28 mouse cellular contexts compared by ENCODE assay signal in genomic region chr19:55090885-55091284, GRCm38 (mm10). TPM values are rescaled to one million over a fixed set of nuclear protein-coding genes. Genes with fewer than 3 reads are reported as not detected.
DNase-seq lines count a peak whose midpoint lies in the region; ATAC-seq lines count a peak whose summit lies in the region.
"Had no signal": no experiment of that assay in that cellular context is flagged by ENCODE, and none has a peak within 500 bp of the region (broad histone marks: within the 10 kb centered on the region; RNA-seq: fewer than 3 reads in every experiment).

No protein-coding gene starts in this region.

- H3K27me3 ChIP-seq in liver, embryonic 13.5 days: no peaks in the 10 kb centered on the region
- no peaks in the 10 kb centered on the region for H3K27me3 ChIP-seq in lung, embryonic 15.5 days
- H3K27me3 ChIP-seq: embryonic facial prominence, embryonic 13.5 days; forebrain, embryonic 15.5 days; hindbrain, embryonic 15.5 days; limb, embryonic 15.5 days; neural tube, embryonic 13.5 days had no signal

- no peak overlapping the region for H3K9ac ChIP-seq in liver, embryonic 13.5 days
- H3K9ac ChIP-seq in lung, embryonic 15.5 days: no peak overlapping the region
- H3K9ac ChIP-seq: embryonic facial prominence, embryonic 13.5 days; forebrain, embryonic 15.5 days; hindbrain, embryonic 15.5 days; limb, embryonic 15.5 days; neural tube, embryonic 13.5 days had no signal

- H3K9me3 ChIP-seq in liver, embryonic 13.5 days (replicated peaks): no peaks in the 10 kb centered on the region
- no peaks in the 10 kb centered on the region for H3K9me3 ChIP-seq in lung, embryonic 15.5 days
- H3K9me3 ChIP-seq: embryonic facial prominence, embryonic 13.5 days; forebrain, embryonic 10.5 days; forebrain, embryonic 15.5 days; hindbrain, embryonic 10.5 days; hindbrain, embryonic 15.5 days; limb, embryonic 10.5 days; limb, embryonic 15.5 days; midbrain, embryonic 10.5 days; neural tube, embryonic 13.5 days had no signal

- H3K27ac ChIP-seq in brown adipose tissue, adult 24 weeks (replicated peaks; ENCODE audit: low read depth, low read length): peak overlapping the region; percentile 8
- H3K27ac ChIP-seq in liver, embryonic 13.5 days: 0 out of 2 replicates have a peak overlapping the region, but pooled peaks have one; percentile 19
- peak overlapping the region; percentile 55 for H3K27ac ChIP-seq in lung, embryonic 15.5 days
- H3K27ac ChIP-seq: embryonic facial prominence, embryonic 13.5 days; forebrain, embryonic 10.5 days; forebrain, embryonic 15.5 days; gastrocnemius, adult 2 months; hindbrain, embryonic 10.5 days; hindbrain, embryonic 15.5 days; limb, embryonic 10.5 days; limb, embryonic 15.5 days; midbrain, embryonic 10.5 days; neural tube, embryonic 13.5 days had no signal

- no peak for DNase-seq in liver, embryonic 13.5 days
- DNase-seq in lung, postnatal 25 days (ENCODE audit: low spot score): peak; percentile 62
- no peak for DNase-seq in left cerebral cortex, adult 18-20 months (ENCODE audit: low spot score in 2 of 2)
- no peak for DNase-seq in left cerebral cortex, adult 8-10 months (ENCODE audit: low spot score in 2 of 2)
- no peak for DNase-seq in right cerebral cortex, postnatal 4 days
- DNase-seq: adrenal gland, postnatal 14 days; cerebellum, adult 18-20 months; cerebellum, postnatal 10 days; gastrocnemius, adult 2 months; heart, postnatal 14 days; kidney, adult 11 months; kidney, postnatal 14 days; thymus, adult 18-20 months; thymus, postnatal 36 days had no signal

- peaks cover 76% of the 10 kb centered on the region for H3K36me3 ChIP-seq in liver, embryonic 13.5 days
- peaks cover 54% of the 10 kb centered on the region for H3K36me3 ChIP-seq in lung, embryonic 15.5 days

- ATAC-seq in liver, embryonic 13.5 days (ENCODE audit: low read depth): no peak
- ATAC-seq in lung, embryonic 15.5 days (ENCODE audit: borderline replicate concordance, extremely low read depth, low FRiP score, low TSS enrichment): peak; percentile 47
- ATAC-seq: CD4-positive, CD25-positive, alpha-beta regulatory T cell, adult 4 months; forebrain, embryonic 15.5 days; inflammation-experienced regulatory T-cells, adult 6 months had no signal

- WGBS in liver, embryonic 13.5 days (ENCODE audit: insufficient replicate concordance): 75% methylated on average over 12 of the region's 12 CpGs
- 54% methylated on average over 12 of the region's 12 CpGs for WGBS in lung, embryonic 15.5 days

- no peak overlapping the region for H3K4me2 ChIP-seq in liver, embryonic 13.5 days
- peak overlapping the region; percentile 2; the same call in 1 of the 2 replicates for H3K4me2 ChIP-seq in lung, embryonic 15.5 days
- H3K4me2 ChIP-seq: embryonic facial prominence, embryonic 13.5 days; forebrain, embryonic 15.5 days; hindbrain, embryonic 15.5 days; limb, embryonic 15.5 days; neural tube, embryonic 13.5 days had no signal

- H3K4me1 ChIP-seq in brown adipose tissue, adult 24 weeks (ENCODE audit: control insufficient read depth, insufficient read depth, insufficient read length, low read length): peaks cover under 1% of the 10 kb centered on the region; the same call in 1 of the 2 replicates
- peaks cover 49% of the 10 kb centered on the region for H3K4me1 ChIP-seq in liver, embryonic 13.5 days (replicated peaks)
- peaks cover 29% of the 10 kb centered on the region for H3K4me1 ChIP-seq in lung, embryonic 15.5 days
- H3K4me1 ChIP-seq: embryonic facial prominence, embryonic 13.5 days; forebrain, embryonic 10.5 days; forebrain, embryonic 15.5 days; hindbrain, embryonic 10.5 days; hindbrain, embryonic 15.5 days; limb, embryonic 10.5 days; limb, embryonic 15.5 days; midbrain, embryonic 10.5 days; neural tube, embryonic 13.5 days had no signal

- no peak overlapping the region for H3K4me3 ChIP-seq in brown adipose tissue, adult 24 weeks (ENCODE audit: insufficient read depth, low read depth, low read length)
- no peak overlapping the region for H3K4me3 ChIP-seq in liver, embryonic 13.5 days (replicated peaks)
- H3K4me3 ChIP-seq in lung, embryonic 15.5 days: no peak overlapping the region
- H3K4me3 ChIP-seq: embryonic facial prominence, embryonic 13.5 days; forebrain, embryonic 10.5 days; forebrain, embryonic 15.5 days; gastrocnemius, adult 2 months; hindbrain, embryonic 10.5 days; hindbrain, embryonic 15.5 days; limb, embryonic 10.5 days; limb, embryonic 15.5 days; midbrain, embryonic 10.5 days; myocyte; neural tube, embryonic 13.5 days had no signal

RNA-seq across cellular contexts. Expression of gene Gpam, which starts 36.2 kb away (rescaled TPM):
- polyA plus RNA-seq in brown adipose tissue, adult 24 weeks (2012; ENCODE audit: insufficient read depth, insufficient read length, missing spikeins): 110 and 122 TPM in 2 replicates
- polyA plus RNA-seq in liver, embryonic 13.5 days (2015; fragmentation: Nextera tagmentation; extraction: Ambion mirVana): 16.6 and 21.5 TPM in 2 replicates
- polyA plus RNA-seq in lung, embryonic 15.5 days (2015; fragmentation: Nextera tagmentation; extraction: Ambion mirVana): 28.7 and 29.2 TPM in 2 replicates
- total RNA-seq in left cerebral cortex, adult 18-20 months (2021): 10 to 100 TPM; 39.3 to 41.4 TPM
- total RNA-seq in left cerebral cortex, adult 8-10 months (2022): 10 to 100 TPM; 42.7 to 58.3 (median 51.8) TPM
